Mouse (Mus musculus) limb, embryonic 14.5 days (tissue): ENCODE data around the gene Tbc1d30. TPM values are rescaled to one million over a fixed set of nuclear protein-coding genes. Genes with fewer than 3 reads are reported as not detected.
A peak's percentile ranks its signal among the peaks of the same experiment; 100 is the strongest.

Experiments
- ATAC-seq: fragments of 200-750 bp; cut with Nextera tagmentation; 2 replicates; pipeline ENCODE4 v1.8.0; 2017; ENCODE audit warnings: low read depth, moderate number of reproducible peaks, moderate TSS enrichment; ENCODE audit not compliant: low FRiP score
- DNase-seq: peaks from one replicate; pipeline ENCODE4 v3.0.0-alpha.2; 2015; ENCODE audit warnings: low spot score
- H3K27ac ChIP-seq: fragments of 300-500 bp; sonication (generic); replicated peaks from 2 replicates; pipeline ENCODE4 v1.5.1; 2014; ENCODE audit warnings: low read depth, mild to moderate bottlenecking, low read length, moderate library complexity, mixed read lengths
- H3K27me3 ChIP-seq: fragments of 300-500 bp; sonication (generic); 2 replicates; pipeline ENCODE4 v1.6.1; 2014; ENCODE audit warnings: low read length, mixed read lengths; ENCODE audit not compliant: control insufficient read depth, insufficient read depth
- H3K36me3 ChIP-seq: fragments of 300-500 bp; sonication (generic); 2 replicates; pipeline ENCODE4 v1.6.1; 2014; ENCODE audit warnings: mild to moderate bottlenecking, low read length, moderate library complexity, mixed read lengths; ENCODE audit not compliant: control insufficient read depth, insufficient read depth
- H3K4me1 ChIP-seq: fragments of 300-500 bp; sonication (generic); 2 replicates; pipeline ENCODE4 v1.6.1; 2014; ENCODE audit warnings: antibody characterized with exemption, low read length, mixed read lengths; ENCODE audit not compliant: control insufficient read depth, insufficient read depth
- H3K4me2 ChIP-seq: fragments of 300-500 bp; sonication (generic); replicated peaks from 2 replicates; pipeline ENCODE4 v1.6.1; 2014; ENCODE audit warnings: low read depth, mild to moderate bottlenecking, low read length, moderate library complexity; ENCODE audit not compliant: severe bottlenecking
- H3K4me3 ChIP-seq: fragments of 300-500 bp; sonication (generic); replicated peaks from 2 replicates; pipeline ENCODE4 v1.5.1; 2014; ENCODE audit warnings: low read length
- H3K9ac ChIP-seq: fragments of 300-500 bp; sonication (generic); 2 replicates; pipeline ENCODE4 v1.6.1; 2014; ENCODE audit warnings: mild to moderate bottlenecking, low read depth, low read length, moderate library complexity; ENCODE audit not compliant: severe bottlenecking
- H3K9me3 ChIP-seq: fragments of 300-500 bp; sonication (generic); 2 replicates; pipeline ENCODE4 v1.6.1; 2016; ENCODE audit warnings: low read length; ENCODE audit not compliant: control insufficient read depth
- POLR2A ChIP-seq: fragments of 200-500 bp; IDR thresholded peaks from 2 replicates; pipeline ENCODE4 v1.8.0; 2012; ENCODE audit warnings: inconsistent platforms, mild to moderate bottlenecking, moderate library complexity, borderline replicate concordance; ENCODE audit not compliant: insufficient read depth, insufficient read length; ENCODE audit errors: extremely low read depth
- WGBS: fragments of 180-500 bp; shearing (Covaris S2); extraction: QIAGEN DNeasy Blood & Tissue Kit; methylation state at CpG from one replicate; pipeline ENCODE4 v1.1.7; 2014; 5-methylcytosine and 5-hydroxymethylcytosine counted together
- polyA plus RNA-seq, 2 experiments: library from polyadenylated mRNA; depleted of rRNA in 1 of 2; stranded (reverse) in 1 of 2; unstranded in 1 of 2; fragments of >200 nt; fragmentation: Nextera tagmentation in 1 of 2; extraction: Ambion mirVana in 1 of 2; gene quantifications; 2 replicates each; pipeline versions ENCODE4 v1.2.1 to v1.2.3; 2012 to 2014

The Tbc1d30 gene
- polyA plus RNA-seq, 2 experiments: 1.3 TPM

- DNase-seq (peak; percentile 84), ATAC-seq (peak; percentile 95)
- no peaks in the 10 kb centered on the region for H3K9me3 ChIP-seq
- peak within 1 kb of the TSS; percentile 52 for H3K27ac ChIP-seq
- TF ChIP-seq POLR2A: 0 out of 2 replicates have a peak, but pooled peaks have one; percentile 53
- peaks cover 14% of the 10 kb centered on the region for H3K4me1 ChIP-seq
- H3K36me3 ChIP-seq: peaks cover 7% of the 10 kb centered on the region; the same call in 1 of the 2 replicates
- H3K27me3 ChIP-seq: no peaks in the 10 kb centered on the region
- H3K9ac ChIP-seq: peak within 1 kb of the TSS; percentile 79
- peak within 1 kb of the TSS; percentile 91 for H3K4me2 ChIP-seq
- under 1% methylated on average over 54 of the region's 72 CpGs for WGBS
- peak within 1 kb of the TSS; percentile 98 for H3K4me3 ChIP-seq
Measured at GRCm38 (mm10) chr10:121364801-121365564, 13.9 kb upstream of the Tbc1d30 start, which contains the start of gene Gns. Gene Gns (plus strand): TSS chr10:121365090.

GRCm38 (mm10) chr10:121364306-121364705, 13.2 kb upstream of the Tbc1d30 start:
- 20% methylated on average over 15 of the region's 15 CpGs for WGBS

GRCm38 (mm10) chr10:121363201-121363600, 12.1 kb upstream of the Tbc1d30 start:
- H3K36me3 ChIP-seq: no peaks in the 10 kb centered on the region
- no peak overlapping the region for H3K27ac ChIP-seq
- no peaks in the 10 kb centered on the region for H3K27me3 ChIP-seq
- no peak overlapping the region for H3K9ac ChIP-seq
- H3K9me3 ChIP-seq: no peaks in the 10 kb centered on the region
- peaks cover 14% of the 10 kb centered on the region for H3K4me1 ChIP-seq
- ATAC-seq (no peak), DNase-seq (no peak)
- no peak overlapping the region for H3K4me2 ChIP-seq
- TF ChIP-seq POLR2A: no peak
- WGBS: 82% methylated on average over 8 of the region's 8 CpGs
- H3K4me3 ChIP-seq: no peak overlapping the region

More at GRCm38 (mm10) chr10:121364306-121364705, 13.2 kb upstream of the Tbc1d30 start:
- Histone ChIP-seq H3K4me3 (peak overlapping the region; percentile 98), H3K27ac (0 out of 2 replicates have a peak overlapping the region, but pooled peaks have one; percentile 52), H3K4me1 (peaks cover 14% of the 10 kb centered on the region), H3K9ac (peak overlapping the region; percentile 79), H3K36me3 (peaks cover 2% of the 10 kb centered on the region; the same call in 1 of the 2 replicates), H3K27me3 (no peaks in the 10 kb centered on the region), H3K4me2 (peak overlapping the region; percentile 91), H3K9me3 (no peaks in the 10 kb centered on the region)
- no peak for TF ChIP-seq POLR2A
- no peak for ATAC-seq
- DNase-seq: no peak

- WGBS: 77% methylated on average over 2 of the region's 2 CpGs
- H3K27ac ChIP-seq: no peak overlapping the region
- ATAC-seq (no peak), DNase-seq (no peak)
- peaks cover 4% of the 10 kb centered on the region; the same call in 1 of the 2 replicates for H3K4me1 ChIP-seq
- H3K27me3 ChIP-seq: no peaks in the 10 kb centered on the region
- H3K9ac ChIP-seq: no peak overlapping the region
- TF ChIP-seq POLR2A: no peak
- H3K36me3 ChIP-seq: no peaks in the 10 kb centered on the region
- no peak overlapping the region for H3K4me2 ChIP-seq
- no peaks in the 10 kb centered on the region for H3K9me3 ChIP-seq
- H3K4me3 ChIP-seq: no peak overlapping the region
Measured at GRCm38 (mm10) chr10:121360358-121360757, 9.3 kb upstream of the Tbc1d30 start.

GRCm38 (mm10) chr10:121351692-121352290, 713 bp upstream of the Tbc1d30 start:
- DNase-seq (no peak), ATAC-seq (no peak)
- 33% methylated on average over 15 of the region's 15 CpGs for WGBS
- Histone ChIP-seq H3K27me3 (peaks cover 35% of the 10 kb centered on the region), H3K4me2 (peak overlapping the region; percentile 92), H3K27ac (no peak overlapping the region), H3K4me3 (peak overlapping the region; percentile 52), H3K9me3 (no peaks in the 10 kb centered on the region), H3K4me1 (peaks cover 7% of the 10 kb centered on the region), H3K9ac (no peak overlapping the region), H3K36me3 (no peaks in the 10 kb centered on the region)
- no peak for TF ChIP-seq POLR2A
